Mouse (Mus musculus): ENCODE measurements around the gene Prcd.

DNA sequence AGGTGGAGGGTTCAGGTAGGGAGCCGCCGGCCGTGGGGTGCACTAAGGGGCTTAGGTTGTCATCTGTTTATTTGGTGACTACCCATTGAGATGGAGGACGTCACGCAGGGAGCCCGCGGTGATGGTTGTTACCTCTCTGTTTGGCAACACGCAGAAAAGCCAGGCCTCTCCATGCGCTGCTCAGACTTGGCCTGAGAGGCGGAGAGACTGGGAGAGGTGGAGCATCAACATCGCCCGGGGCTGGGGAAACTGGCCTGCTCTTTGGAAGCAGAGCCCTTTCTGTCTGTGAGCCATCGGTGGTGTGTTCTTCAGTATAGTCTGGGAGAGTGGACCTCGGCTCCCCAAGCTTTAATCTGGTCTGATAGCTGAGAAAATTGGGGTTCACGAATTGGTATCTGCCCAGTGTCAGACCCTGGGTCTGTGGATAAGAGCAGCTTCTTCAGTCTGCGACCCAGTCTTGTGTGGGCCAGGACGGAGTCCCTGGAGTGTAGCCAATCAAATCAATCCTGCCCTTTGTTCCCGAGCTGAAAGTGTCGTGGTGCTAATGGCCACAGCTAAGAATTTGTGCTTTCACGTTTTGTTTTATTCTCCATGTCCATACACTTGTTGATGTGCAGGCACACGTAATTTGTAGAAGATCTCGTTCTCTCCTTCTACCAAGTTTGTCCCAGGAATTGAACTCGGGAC lies 42.0 kb downstream of the Prcd start:
- no peak for TF ChIP-seq POLR2A (IDR thresholded peaks at IDR 0.05; ENCODE audit: borderline replicate concordance, low read depth, low read length)
- no peak for TF ChIP-seq CTCF (IDR thresholded peaks at IDR 0.05; ENCODE audit: low read depth, low read length)

Data from bone marrow macrophage, adult 2 months (primary cell).